Mouse (Mus musculus) myocyte (in vitro differentiated cells): ENCODE measurements around the gene Trip12. TPM values are rescaled to one million over a fixed set of nuclear protein-coding genes. Genes with fewer than 3 reads are reported as not detected.

ENCODE experiments used
- H3K27me3 ChIP-seq: one replicate; pipeline ENCODE4 v1.6.1; 2011; ENCODE audit not compliant: control insufficient read depth, insufficient read depth, insufficient read length
- H3K36me3 ChIP-seq: one replicate; pipeline ENCODE4 v1.6.1; 2011; ENCODE audit not compliant: control insufficient read depth, insufficient read depth
- H3K4me2 ChIP-seq: one replicate; pipeline ENCODE4 v1.6.1; 2011; ENCODE audit warnings: low read depth, control low read depth
- H3K4me3 ChIP-seq: one replicate; pipeline ENCODE4 v1.5.1; 2011; ENCODE audit warnings: mild to moderate bottlenecking, control low read depth, moderate library complexity
- H3K79me2 ChIP-seq: one replicate; pipeline ENCODE4 v1.6.1; 2011; ENCODE audit not compliant: control insufficient read depth, insufficient read depth
- H3ac ChIP-seq: one replicate; pipeline ENCODE4 v1.6.1; 2011; ENCODE audit not compliant: control insufficient read depth, insufficient read length
- CEBPB ChIP-seq: IDR thresholded peaks from 2 replicates; pipeline ENCODE4 v1.6.1; 2011; ENCODE audit warnings: mild to moderate bottlenecking, moderate library complexity; ENCODE audit not compliant: poor library complexity, insufficient read depth, severe bottlenecking
- E2F4 ChIP-seq: IDR thresholded peaks from one replicate; pipeline ENCODE4 v1.6.1; 2011; ENCODE audit warnings: mild to moderate bottlenecking, control low read depth, moderate library complexity; ENCODE audit not compliant: insufficient read depth
- MAX ChIP-seq: IDR thresholded peaks from one replicate; pipeline ENCODE4 v1.6.1; 2011; ENCODE audit warnings: low read depth, mild to moderate bottlenecking, control low read depth
- MYOD1 ChIP-seq, 3 experiments: IDR thresholded peaks; one replicate each; pipeline ENCODE4 v1.6.1; 2011; ENCODE audit warnings: control low read depth in 2 of 3, low read depth in 2 of 3, mild to moderate bottlenecking in 2 of 3, moderate library complexity in 1 of 3; ENCODE audit not compliant: insufficient read length in 2 of 3, control insufficient read depth in 1 of 3
- MYOG ChIP-seq, 3 experiments: IDR thresholded peaks; one replicate each; pipeline ENCODE4 v1.6.1; 2011; ENCODE audit warnings: control low read depth in 2 of 3, low read depth in 2 of 3, mild to moderate bottlenecking in 2 of 3; ENCODE audit not compliant: insufficient read length in 2 of 3, control insufficient read depth in 1 of 3, insufficient read depth in 1 of 3
- POLR2A ChIP-seq: IDR thresholded peaks from one replicate; pipeline ENCODE4 v1.6.1; 2011; ENCODE audit warnings: low read depth, mild to moderate bottlenecking, control low read depth, moderate library complexity; ENCODE audit not compliant: insufficient read length
- POLR2AphosphoS2 ChIP-seq: IDR thresholded peaks from one replicate; pipeline ENCODE4 v1.6.1; 2011; ENCODE audit warnings: low read depth, control low read depth; ENCODE audit not compliant: insufficient read length
- REST ChIP-seq: IDR thresholded peaks from one replicate; pipeline ENCODE4 v1.6.1; 2011; ENCODE audit warnings: mild to moderate bottlenecking, control low read depth, moderate library complexity; ENCODE audit not compliant: insufficient read depth, insufficient read length
- SRF ChIP-seq: IDR thresholded peaks from one replicate; pipeline ENCODE4 v1.6.1; 2011; ENCODE audit warnings: low read depth; ENCODE audit not compliant: control insufficient read depth, insufficient read length
- TCF12 ChIP-seq: IDR thresholded peaks from one replicate; pipeline ENCODE4 v1.6.1; 2011; ENCODE audit warnings: mild to moderate bottlenecking, control low read depth; ENCODE audit not compliant: poor library complexity, insufficient read depth, severe bottlenecking
- TCF3 ChIP-seq: IDR thresholded peaks from one replicate; pipeline ENCODE4 v1.6.1; 2011; ENCODE audit warnings: low read depth, control low read depth; ENCODE audit not compliant: insufficient read length
- USF1 ChIP-seq: IDR thresholded peaks from one replicate; pipeline ENCODE4 v1.6.1; 2011; ENCODE audit warnings: low read depth, mild to moderate bottlenecking, control low read depth, moderate library complexity
- polyA plus RNA-seq: library from polyadenylated mRNA; unstranded; fragments of >200 nt; fragmentation: generic; extraction: Trizol; gene quantifications from one replicate; pipeline ENCODE4 v1.2.1, GENCODE M21; 2012; ENCODE audit warnings: missing spikeins

Gene Trip12
- polyA plus RNA-seq, 1 experiment: 52.6 TPM

GRCm38 (mm10) chr1:84868841-84869240, 28.5 kb upstream of the Trip12 start:
- no peak for TF ChIP-seq TCF12
- TF ChIP-seq CEBPB: no peak
- no peak for TF ChIP-seq SRF
- TF ChIP-seq POLR2AphosphoS2: no peak
- no peak for TF ChIP-seq POLR2A
- no peak for TF ChIP-seq TCF3
- TF ChIP-seq MAX: no peak
- TF ChIP-seq E2F4: no peak
- TF ChIP-seq MYOG (IDR thresholded peaks at IDR 0.05; ENCODE audit: control insufficient read depth in 1 of 3, insufficient read depth in 1 of 3, insufficient read length in 2 of 3, low read depth in 2 of 3): no peak
- TF ChIP-seq USF1: no peak
- TF ChIP-seq REST: no peak
- TF ChIP-seq MYOD1 (IDR thresholded peaks at IDR 0.05; ENCODE audit: control insufficient read depth in 1 of 3, insufficient read length in 2 of 3, low read depth in 2 of 3): no peak
- Histone ChIP-seq H3K79me2 (no peaks in the 10 kb centered on the region), H3ac (no peak overlapping the region), H3K4me3 (no peak overlapping the region), H3K27me3 (no peaks in the 10 kb centered on the region), H3K36me3 (no peaks in the 10 kb centered on the region), H3K4me2 (no peak overlapping the region)

- no peaks in the 10 kb centered on the region for H3K36me3 ChIP-seq
- no peaks in the 10 kb centered on the region for H3K27me3 ChIP-seq
- H3K79me2 ChIP-seq: no peaks in the 10 kb centered on the region
- TF ChIP-seq REST (no peak), POLR2A (no peak), MYOD1 (IDR thresholded peaks at IDR 0.05; ENCODE audit: control insufficient read depth in 1 of 3, insufficient read length in 2 of 3, low read depth in 2 of 3) (no peak), E2F4 (no peak), TCF12 (no peak), MAX (no peak)
- H3K4me3 ChIP-seq: no peak overlapping the region
- H3K4me2 ChIP-seq: no peak overlapping the region
- no peak overlapping the region for H3ac ChIP-seq
Measured at GRCm38 (mm10) chr1:84868311-84868710, 28.0 kb upstream of the Trip12 start.

GRCm38 (mm10) chr1:84866706-84867230, 26.5 kb upstream of the Trip12 start:
- TF ChIP-seq POLR2A (no peak), USF1 (no peak), CEBPB (no peak), MYOD1 (IDR thresholded peaks at IDR 0.05; ENCODE audit: control insufficient read depth in 1 of 3, insufficient read length in 2 of 3, low read depth in 2 of 3) (no peak), E2F4 (no peak), TCF3 (no peak), TCF12 (no peak), MYOG (IDR thresholded peaks at IDR 0.05; ENCODE audit: control insufficient read depth in 1 of 3, insufficient read depth in 1 of 3, insufficient read length in 2 of 3, low read depth in 2 of 3) (no peak), POLR2AphosphoS2 (no peak), SRF (no peak), MAX (no peak), REST (no peak)
- Histone ChIP-seq H3K4me3 (no peak overlapping the region), H3K36me3 (no peaks in the 10 kb centered on the region), H3K27me3 (no peaks in the 10 kb centered on the region), H3K4me2 (no peak overlapping the region), H3K79me2 (no peaks in the 10 kb centered on the region), H3ac (no peak overlapping the region)

- H3K79me2 ChIP-seq: no peaks in the 10 kb centered on the region
- no peak overlapping the region for H3K4me2 ChIP-seq
- no peak for TF ChIP-seq SRF
- TF ChIP-seq REST: no peak
- no peak for TF ChIP-seq MYOG (IDR thresholded peaks at IDR 0.05; ENCODE audit: control insufficient read depth in 1 of 3, insufficient read depth in 1 of 3, insufficient read length in 2 of 3, low read depth in 2 of 3)
- TF ChIP-seq CEBPB: no peak
- TF ChIP-seq E2F4: no peak
- no peak overlapping the region for H3K4me3 ChIP-seq
- H3K36me3 ChIP-seq: no peaks in the 10 kb centered on the region
- no peaks in the 10 kb centered on the region for H3K27me3 ChIP-seq
- H3ac ChIP-seq: no peak overlapping the region
Measured at GRCm38 (mm10) chr1:84866231-84866630, 25.9 kb upstream of the Trip12 start.

GRCm38 (mm10) chr1:84864645-84865044, 24.3 kb upstream of the Trip12 start:
- Histone ChIP-seq H3ac (no peak overlapping the region), H3K79me2 (no peaks in the 10 kb centered on the region), H3K4me3 (no peak overlapping the region), H3K36me3 (no peaks in the 10 kb centered on the region), H3K4me2 (no peak overlapping the region), H3K27me3 (no peaks in the 10 kb centered on the region)
- TF ChIP-seq MAX: no peak
